Mouse (Mus musculus): ENCODE data around the gene Polr2b. TPM values are rescaled to one million over a fixed set of nuclear protein-coding genes. Genes with fewer than 3 reads are reported as not detected.

The Polr2b gene
- polyA plus RNA-seq, 1 experiment from 2014 or later: 46.0 TPM

GRCm38 (mm10) chr5:77267957-77268624, 41.9 kb upstream of the Polr2b start:
- Histone ChIP-seq H3K9me3 (replicated peaks; ENCODE audit: control insufficient read depth, low read length) (no peaks in the 10 kb centered on the region), H3K4me3 (ENCODE audit: low read depth, low read length) (no peak overlapping the region), H3K4me2 (peak overlapping the region; percentile 69), H3K4me1 (ENCODE audit: control insufficient read depth, insufficient read depth, low read length) (0 out of 2 replicates have a peak, but pooled peaks cover 5% of the 10 kb centered on the region), H3K9ac (ENCODE audit: low read depth, low read length) (no peak overlapping the region), H3K27me3 (ENCODE audit: control insufficient read depth, insufficient read depth, low read length) (no peaks in the 10 kb centered on the region), H3K36me3 (ENCODE audit: control insufficient read depth, insufficient read depth, low read length) (peaks cover 26% of the 10 kb centered on the region), H3K27ac (ENCODE audit: low read depth, low read length) (no peak overlapping the region)
- 94% methylated on average over 30 of the region's 30 CpGs for WGBS (ENCODE audit: insufficient replicate concordance)
- no peak for ATAC-seq (replicated peaks; ENCODE audit: insufficient number of reproducible peaks, low FRiP score, low TSS enrichment)

DNA sequence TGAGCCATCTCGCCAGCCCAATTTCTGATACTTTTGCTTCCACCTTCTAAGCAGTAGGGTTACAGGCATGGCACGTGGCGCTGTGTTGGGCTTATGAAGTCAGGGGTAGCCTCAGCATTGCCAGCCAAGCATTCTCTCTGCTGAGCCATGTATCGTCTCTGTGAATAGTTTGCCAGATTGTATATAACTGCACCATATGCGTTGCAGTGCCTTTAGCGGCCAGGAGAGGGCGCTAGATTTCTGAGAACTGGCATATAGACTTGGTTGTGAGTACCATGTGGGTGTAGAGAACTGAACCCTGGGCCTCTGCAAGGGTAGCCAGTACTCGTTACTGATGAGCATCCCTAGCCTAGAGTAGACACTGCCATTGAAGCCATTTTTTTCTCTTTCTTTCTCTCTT, 40.5 kb upstream of the Polr2b start:
- Histone ChIP-seq H3K4me1 (ENCODE audit: control insufficient read depth, insufficient read depth, low read length) (0 out of 2 replicates have a peak, but pooled peaks cover 5% of the 10 kb centered on the region), H3K4me3 (ENCODE audit: low read depth, low read length) (no peak overlapping the region), H3K4me2 (no peak overlapping the region), H3K27ac (ENCODE audit: low read depth, low read length) (no peak overlapping the region), H3K9me3 (replicated peaks; ENCODE audit: control insufficient read depth, low read length) (no peaks in the 10 kb centered on the region), H3K9ac (ENCODE audit: low read depth, low read length) (no peak overlapping the region), H3K36me3 (ENCODE audit: control insufficient read depth, insufficient read depth, low read length) (peaks cover 32% of the 10 kb centered on the region), H3K27me3 (ENCODE audit: control insufficient read depth, insufficient read depth, low read length) (no peaks in the 10 kb centered on the region)
- no peak for ATAC-seq (replicated peaks; ENCODE audit: insufficient number of reproducible peaks, low FRiP score, low TSS enrichment)
- WGBS (ENCODE audit: insufficient replicate concordance): 72% methylated on average over 8 of the region's 8 CpGs

GRCm38 (mm10) chr5:77273151-77273550, 36.8 kb upstream of the Polr2b start:
- H3K27ac ChIP-seq (ENCODE audit: low read depth, low read length): no peak overlapping the region
- no peak overlapping the region for H3K4me2 ChIP-seq
- no peaks in the 10 kb centered on the region for H3K27me3 ChIP-seq (ENCODE audit: control insufficient read depth, insufficient read depth, low read length)
- no peak overlapping the region for H3K9ac ChIP-seq (ENCODE audit: low read depth, low read length)
- ATAC-seq (replicated peaks; ENCODE audit: insufficient number of reproducible peaks, low FRiP score, low TSS enrichment): no peak
- H3K36me3 ChIP-seq (ENCODE audit: control insufficient read depth, insufficient read depth, low read length): peaks cover 43% of the 10 kb centered on the region
- no peak overlapping the region for H3K4me3 ChIP-seq (ENCODE audit: low read depth, low read length)
- 86% methylated on average over 7 of the region's 7 CpGs for WGBS (ENCODE audit: insufficient replicate concordance)
- no peaks in the 10 kb centered on the region for H3K4me1 ChIP-seq (ENCODE audit: control insufficient read depth, insufficient read depth, low read length)
- H3K9me3 ChIP-seq (replicated peaks; ENCODE audit: control insufficient read depth, low read length): no peaks in the 10 kb centered on the region

DNA sequence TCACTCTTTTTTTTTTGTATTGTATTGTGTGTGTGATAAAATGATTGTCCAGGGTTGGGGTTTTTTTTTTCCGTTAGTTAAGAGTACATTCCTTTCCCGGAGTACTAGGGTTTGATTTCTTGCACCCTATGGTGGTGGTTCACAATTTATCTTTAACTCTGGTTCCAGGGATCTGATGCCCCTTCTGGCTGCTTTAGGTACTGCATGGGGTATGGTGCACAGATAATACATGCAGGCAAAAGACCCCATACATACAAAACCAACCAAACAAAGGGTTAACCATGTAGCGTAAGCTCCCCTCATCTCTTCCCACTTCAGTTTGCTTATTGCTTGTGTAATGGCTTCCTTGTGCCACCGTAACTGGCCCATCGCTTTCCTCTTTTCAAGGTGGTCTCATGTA, 34.0 kb upstream of the Polr2b start:
- Histone ChIP-seq H3K9ac (ENCODE audit: low read depth, low read length) (no peak overlapping the region), H3K4me2 (no peak overlapping the region), H3K27ac (ENCODE audit: low read depth, low read length) (no peak overlapping the region), H3K27me3 (ENCODE audit: control insufficient read depth, insufficient read depth, low read length) (no peaks in the 10 kb centered on the region), H3K9me3 (replicated peaks; ENCODE audit: control insufficient read depth, low read length) (no peaks in the 10 kb centered on the region), H3K4me3 (ENCODE audit: low read depth, low read length) (no peak overlapping the region), H3K36me3 (ENCODE audit: control insufficient read depth, insufficient read depth, low read length) (peaks cover 35% of the 10 kb centered on the region), H3K4me1 (ENCODE audit: control insufficient read depth, insufficient read depth, low read length) (no peaks in the 10 kb centered on the region)
- ATAC-seq (replicated peaks; ENCODE audit: insufficient number of reproducible peaks, low FRiP score, low TSS enrichment): no peak
- 92% methylated on average over 5 of the region's 5 CpGs for WGBS (ENCODE audit: insufficient replicate concordance)

- no peaks in the 10 kb centered on the region for H3K9me3 ChIP-seq (replicated peaks; ENCODE audit: control insufficient read depth, low read length)
- no peak overlapping the region for H3K4me3 ChIP-seq (ENCODE audit: low read depth, low read length)
- H3K9ac ChIP-seq (ENCODE audit: low read depth, low read length): no peak overlapping the region
- H3K4me2 ChIP-seq: no peak overlapping the region
- ATAC-seq (replicated peaks; ENCODE audit: insufficient number of reproducible peaks, low FRiP score, low TSS enrichment): no peak
- WGBS (ENCODE audit: insufficient replicate concordance): 88% methylated on average over 6 of the region's 6 CpGs
- H3K27me3 ChIP-seq (ENCODE audit: control insufficient read depth, insufficient read depth, low read length): no peaks in the 10 kb centered on the region
- no peak overlapping the region for H3K27ac ChIP-seq (ENCODE audit: low read depth, low read length)
- peaks cover 44% of the 10 kb centered on the region for H3K36me3 ChIP-seq (ENCODE audit: control insufficient read depth, insufficient read depth, low read length)
- H3K4me1 ChIP-seq (ENCODE audit: control insufficient read depth, insufficient read depth, low read length): no peaks in the 10 kb centered on the region
These were observed 32.7 kb upstream of the Polr2b start for GRCm38 (mm10) chr5:77277204-77277603.

GRCm38 (mm10) chr5:77281518-77282174, 28.3 kb upstream of the Polr2b start:
- no peak for ATAC-seq (replicated peaks; ENCODE audit: insufficient number of reproducible peaks, low FRiP score, low TSS enrichment)
- WGBS (ENCODE audit: insufficient replicate concordance): 87% methylated on average over 20 of the region's 20 CpGs
- H3K27me3 ChIP-seq (ENCODE audit: control insufficient read depth, insufficient read depth, low read length): no peaks in the 10 kb centered on the region
- no peak overlapping the region for H3K4me3 ChIP-seq (ENCODE audit: low read depth, low read length)
- no peak overlapping the region for H3K4me2 ChIP-seq
- H3K9ac ChIP-seq (ENCODE audit: low read depth, low read length): no peak overlapping the region
- peaks cover 33% of the 10 kb centered on the region for H3K36me3 ChIP-seq (ENCODE audit: control insufficient read depth, insufficient read depth, low read length)
- no peak overlapping the region for H3K27ac ChIP-seq (ENCODE audit: low read depth, low read length)
- H3K9me3 ChIP-seq (replicated peaks; ENCODE audit: control insufficient read depth, low read length): no peaks in the 10 kb centered on the region
- H3K4me1 ChIP-seq (ENCODE audit: control insufficient read depth, insufficient read depth, low read length): peaks cover 3% of the 10 kb centered on the region; the same call in 1 of the 2 replicates

- Histone ChIP-seq H3K9me3 (replicated peaks; ENCODE audit: control insufficient read depth, low read length) (no peaks in the 10 kb centered on the region), H3K9ac (ENCODE audit: low read depth, low read length) (no peak overlapping the region), H3K27me3 (ENCODE audit: control insufficient read depth, insufficient read depth, low read length) (no peaks in the 10 kb centered on the region), H3K36me3 (ENCODE audit: control insufficient read depth, insufficient read depth, low read length) (peaks cover 29% of the 10 kb centered on the region), H3K4me1 (ENCODE audit: control insufficient read depth, insufficient read depth, low read length) (peaks cover 8% of the 10 kb centered on the region), H3K4me3 (ENCODE audit: low read depth, low read length) (no peak overlapping the region), H3K27ac (ENCODE audit: low read depth, low read length) (no peak overlapping the region), H3K4me2 (no peak overlapping the region)
- WGBS (ENCODE audit: insufficient replicate concordance): 88% methylated on average over 9 of the region's 9 CpGs
- no peak for ATAC-seq (replicated peaks; ENCODE audit: insufficient number of reproducible peaks, low FRiP score, low TSS enrichment)
These were observed 27.7 kb upstream of the Polr2b start for GRCm38 (mm10) chr5:77282242-77282641.

- H3K4me2 ChIP-seq: no peak overlapping the region
- no peak overlapping the region for H3K27ac ChIP-seq (ENCODE audit: low read depth, low read length)
- H3K9me3 ChIP-seq (replicated peaks; ENCODE audit: control insufficient read depth, low read length): no peaks in the 10 kb centered on the region
- ATAC-seq (replicated peaks; ENCODE audit: insufficient number of reproducible peaks, low FRiP score, low TSS enrichment): no peak
- H3K4me3 ChIP-seq (ENCODE audit: low read depth, low read length): no peak overlapping the region
- H3K4me1 ChIP-seq (ENCODE audit: control insufficient read depth, insufficient read depth, low read length): peaks cover 12% of the 10 kb centered on the region
- H3K27me3 ChIP-seq (ENCODE audit: control insufficient read depth, insufficient read depth, low read length): no peaks in the 10 kb centered on the region
- 79% methylated on average over 7 of the region's 7 CpGs for WGBS (ENCODE audit: insufficient replicate concordance)
- no peak overlapping the region for H3K9ac ChIP-seq (ENCODE audit: low read depth, low read length)
- peaks cover 34% of the 10 kb centered on the region for H3K36me3 ChIP-seq (ENCODE audit: control insufficient read depth, insufficient read depth, low read length)
These were observed 24.3 kb upstream of the Polr2b start for GRCm38 (mm10) chr5:77285685-77286084.

GRCm38 (mm10) chr5:77286904-77287303, 23.0 kb upstream of the Polr2b start:
- Histone ChIP-seq H3K4me2 (no peak overlapping the region), H3K4me1 (ENCODE audit: control insufficient read depth, insufficient read depth, low read length) (peaks cover 12% of the 10 kb centered on the region)

More at GRCm38 (mm10) chr5:77286904-77287303, 23.0 kb upstream of the Polr2b start:
- Histone ChIP-seq H3K27ac (ENCODE audit: low read depth, low read length) (no peak overlapping the region), H3K9ac (ENCODE audit: low read depth, low read length) (no peak overlapping the region), H3K9me3 (replicated peaks; ENCODE audit: control insufficient read depth, low read length) (no peaks in the 10 kb centered on the region), H3K4me3 (ENCODE audit: low read depth, low read length) (no peak overlapping the region), H3K36me3 (ENCODE audit: control insufficient read depth, insufficient read depth, low read length) (peaks cover 24% of the 10 kb centered on the region), H3K27me3 (ENCODE audit: control insufficient read depth, insufficient read depth, low read length) (no peaks in the 10 kb centered on the region)
- WGBS (ENCODE audit: insufficient replicate concordance): 48% methylated on average over 5 of the region's 5 CpGs
- no peak for ATAC-seq (replicated peaks; ENCODE audit: insufficient number of reproducible peaks, low FRiP score, low TSS enrichment)
